Mouse (Mus musculus) adrenal gland, postnatal 10 days (tissue): ENCODE data around the gene Ndufb4. TPM values are rescaled to one million over a fixed set of nuclear protein-coding genes. Genes with fewer than 3 reads are reported as not detected.
"Not testable (repeated sequence)": the region's sequence is repeated elsewhere in the genome, so short reads cannot be mapped to it uniquely, and the experiment has no call there.

Experiments
- DNase-seq: peaks from one replicate; pipeline ENCODE4 v3.0.0; 2021; ENCODE audit warnings: mixed read lengths
- total RNA-seq, 2 experiments: library from RNA; stranded (reverse); gene quantifications; 2 replicates each; pipeline ENCODE4 v1.2.3; 2021

The Ndufb4 gene
- total RNA-seq, 2 experiments from 2014 or later = 154 TPM

GRCm38 (mm10) chr16:37680216-37680615, 26.0 kb upstream of the Ndufb4 start:
- DNase-seq = no peak

- DNase-seq = no peak
Observed at GRCm38 (mm10) chr16:37677586-37677985, 23.3 kb upstream of the Ndufb4 start.

GRCm38 (mm10) chr16:37676677-37677072, 22.4 kb upstream of the Ndufb4 start:
- no peak for DNase-seq

GRCm38 (mm10) chr16:37676024-37676676, 21.9 kb upstream of the Ndufb4 start:
- DNase-seq = peak; percentile 45

GRCm38 (mm10) chr16:37675326-37675725, 21.1 kb upstream of the Ndufb4 start:
- no peak for DNase-seq

GRCm38 (mm10) chr16:37670666-37671283, 16.5 kb upstream of the Ndufb4 start:
- no peak for DNase-seq

GRCm38 (mm10) chr16:37665394-37665935, 11.2 kb upstream of the Ndufb4 start:
- no peak for DNase-seq

- DNase-seq = no peak
Observed at GRCm38 (mm10) chr16:37663643-37664459, 9.6 kb upstream of the Ndufb4 start.

- no peak for DNase-seq
Observed at GRCm38 (mm10) chr16:37656796-37657195, 2.5 kb upstream of the Ndufb4 start.

- no peak for DNase-seq
Observed at GRCm38 (mm10) chr16:37655756-37656347, 1.6 kb upstream of the Ndufb4 start.

- no peak for DNase-seq
Observed at GRCm38 (mm10) chr16:37654831-37655455, 690 bp upstream of the Ndufb4 start.

- DNase-seq = no peak
Observed at GRCm38 (mm10) chr16:37653058-37653457, 1.2 kb downstream of the Ndufb4 start.

- DNase-seq = no peak
Observed at GRCm38 (mm10) chr16:37652654-37653053, 1.6 kb downstream of the Ndufb4 start.

GRCm38 (mm10) chr16:37651467-37651866, 2.8 kb downstream of the Ndufb4 start:
- DNase-seq = no peak

- DNase-seq = no peak
Observed at GRCm38 (mm10) chr16:37649068-37649467, 5.2 kb downstream of the Ndufb4 start.

GRCm38 (mm10) chr16:37647936-37648335, 6.3 kb downstream of the Ndufb4 start:
- DNase-seq = no peak

GRCm38 (mm10) chr16:37647067-37647466, 7.2 kb downstream of the Ndufb4 start:
- DNase-seq = no peak

- no peak for DNase-seq
Observed at GRCm38 (mm10) chr16:37645799-37646198, 8.5 kb downstream of the Ndufb4 start.

- DNase-seq = no peak
Observed at GRCm38 (mm10) chr16:37645211-37645610, 9.0 kb downstream of the Ndufb4 start.

GRCm38 (mm10) chr16:37644486-37644885, 9.8 kb downstream of the Ndufb4 start:
- no peak for DNase-seq

GRCm38 (mm10) chr16:37640522-37640921, 13.7 kb downstream of the Ndufb4 start:
- DNase-seq = not testable (repeated sequence)

GRCm38 (mm10) chr16:37637802-37638201, 16.5 kb downstream of the Ndufb4 start:
- DNase-seq = no peak
